Mouse (Mus musculus): ENCODE results near the gene Phospho2. TPM values are rescaled to one million over a fixed set of nuclear protein-coding genes. Genes with fewer than 3 reads are reported as not detected.
A peak's percentile ranks its signal among the peaks of the same experiment; 100 is the strongest.
"Not testable (repeated sequence)": the region's sequence is repeated elsewhere in the genome, so short reads cannot be mapped to it uniquely, and the experiment has no call there.

The Phospho2 gene
- polyA plus RNA-seq (2017; shearing (Covaris generic)): 10 to 100 TPM; 44.9 to 47.3 TPM

GRCm38 (mm10) chr2:69789429-69790069 lies at the start of gene Phospho2, which contains the start of gene Ccdc173:
TSS of gene Phospho2 (plus strand) at chr2:69789623.
TSS of gene Ccdc173 (minus strand) at chr2:69789575.
- ATAC-seq: peak; percentile 86

DNA sequence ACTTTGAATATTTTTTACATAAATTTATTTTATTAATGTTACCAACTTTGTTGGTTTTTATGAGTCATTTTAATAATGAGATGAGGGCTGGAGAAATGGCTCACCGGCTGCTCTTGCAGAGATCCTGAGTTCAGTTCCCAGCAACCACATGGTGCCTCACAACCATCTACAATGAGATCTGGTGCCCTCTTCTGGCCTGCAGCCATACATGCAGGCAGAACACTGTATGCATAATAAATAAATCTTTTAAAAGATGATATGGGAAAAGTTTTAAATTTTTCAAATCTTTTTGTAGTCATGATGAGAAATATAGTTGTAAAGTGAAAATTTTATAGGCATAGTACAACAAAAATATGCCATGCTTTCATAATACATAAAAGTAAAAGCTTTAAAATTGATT lies 44.3 kb upstream of the Phospho2 start:
- ATAC-seq: no peak

DNA sequence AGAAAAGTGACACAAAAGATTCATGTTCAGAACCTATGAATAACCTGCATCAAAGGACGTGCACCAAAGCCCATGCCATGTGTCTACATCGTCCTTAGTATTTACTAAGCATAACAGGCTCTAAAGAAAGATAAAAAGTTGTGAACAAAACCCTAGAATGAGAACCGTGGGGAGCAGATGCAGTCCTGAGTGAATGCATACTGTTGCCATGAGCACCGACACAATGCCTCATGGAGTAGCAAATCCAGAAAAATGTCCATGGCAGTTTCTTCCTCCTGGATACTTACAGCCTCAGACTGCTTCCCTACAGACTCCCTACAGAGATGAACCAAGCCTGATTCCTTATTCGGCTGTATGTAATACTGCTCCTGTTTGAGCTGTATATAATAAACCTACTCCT lies 28.4 kb upstream of the Phospho2 start:
- no peak for ATAC-seq

DNA sequence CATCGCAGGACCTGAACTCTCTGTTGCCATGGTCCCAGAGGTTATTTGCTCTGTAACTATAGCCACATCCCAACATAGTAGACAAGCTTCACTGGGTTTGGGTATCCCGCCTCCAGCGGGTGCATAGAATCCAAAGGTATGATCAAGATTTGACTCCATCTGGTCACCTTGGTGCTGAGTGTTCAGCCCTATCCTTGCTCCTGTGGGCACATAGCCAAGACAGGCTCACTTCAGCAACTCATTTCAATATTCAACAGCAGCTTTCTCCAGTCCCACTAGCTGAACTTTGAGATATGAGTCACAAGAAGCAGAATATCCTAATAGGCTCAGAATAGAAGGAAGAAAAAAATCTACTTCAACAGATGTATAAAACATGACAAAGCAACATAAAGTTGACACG lies 26.1 kb upstream of the Phospho2 start:
- no peak for ATAC-seq

- no peak for ATAC-seq
These were observed 24.7 kb upstream of the Phospho2 start for GRCm38 (mm10) chr2:69764716-69765115.

DNA sequence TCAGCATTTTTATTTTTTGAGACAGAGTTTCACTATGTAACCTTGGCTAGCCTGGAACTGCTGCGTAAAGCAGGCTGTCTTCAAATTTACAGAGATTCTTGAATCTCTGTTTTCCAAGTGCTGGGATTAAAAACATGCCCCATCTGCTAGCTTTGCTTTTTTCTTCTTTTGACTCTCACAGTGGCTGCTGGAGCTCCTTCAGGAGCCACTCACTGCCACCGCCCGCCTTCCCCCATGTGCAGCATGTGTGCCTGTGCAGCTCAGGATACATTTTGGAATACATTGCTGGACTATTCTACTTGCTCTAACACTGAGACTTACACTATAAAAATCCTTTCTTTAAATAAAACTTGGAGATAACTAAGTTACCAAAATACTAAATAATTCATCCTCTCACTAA lies 16.1 kb upstream of the Phospho2 start:
- ATAC-seq: no peak

DNA sequence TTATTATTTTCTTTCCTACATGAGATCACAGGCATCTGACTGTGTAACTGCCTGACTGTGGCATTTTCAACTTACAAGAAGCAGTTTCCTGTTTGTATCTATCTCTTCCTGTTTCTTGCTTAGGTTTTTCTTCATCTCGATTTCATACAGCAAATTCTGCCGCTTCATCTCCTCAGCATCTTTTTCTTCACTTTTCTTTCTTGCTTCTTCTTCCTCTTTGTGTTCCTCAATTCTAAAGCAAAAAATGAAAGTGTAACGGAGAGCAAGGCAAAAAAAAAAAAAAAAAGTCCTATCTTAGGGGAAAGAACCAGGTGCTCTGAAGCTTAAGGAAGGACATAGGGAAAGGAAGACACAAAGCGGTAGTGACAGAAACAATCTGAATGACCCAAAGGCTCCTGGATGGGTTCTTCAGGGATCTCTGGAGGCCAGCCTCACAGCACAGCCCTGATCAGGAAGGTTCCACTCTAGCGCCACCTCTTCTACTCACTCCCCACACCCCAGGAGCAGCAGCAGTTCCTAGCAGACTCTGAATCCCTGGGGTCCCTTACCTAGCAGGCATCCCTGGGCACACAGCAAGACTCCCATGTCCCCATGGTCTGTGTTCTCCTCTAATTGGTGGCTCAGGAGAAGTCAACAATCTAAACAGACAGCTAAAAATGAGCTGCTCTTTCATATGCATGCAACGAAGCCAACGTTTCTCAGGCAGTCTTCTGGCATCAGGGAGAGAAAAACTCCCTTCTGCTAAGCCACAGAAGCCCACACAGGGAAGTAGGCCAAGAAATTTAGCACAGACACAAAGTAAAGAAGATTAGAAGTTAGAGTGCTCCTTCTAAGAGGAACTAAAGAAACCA lies 11.2 kb upstream of the Phospho2 start:
- ATAC-seq: peak; percentile 69

DNA sequence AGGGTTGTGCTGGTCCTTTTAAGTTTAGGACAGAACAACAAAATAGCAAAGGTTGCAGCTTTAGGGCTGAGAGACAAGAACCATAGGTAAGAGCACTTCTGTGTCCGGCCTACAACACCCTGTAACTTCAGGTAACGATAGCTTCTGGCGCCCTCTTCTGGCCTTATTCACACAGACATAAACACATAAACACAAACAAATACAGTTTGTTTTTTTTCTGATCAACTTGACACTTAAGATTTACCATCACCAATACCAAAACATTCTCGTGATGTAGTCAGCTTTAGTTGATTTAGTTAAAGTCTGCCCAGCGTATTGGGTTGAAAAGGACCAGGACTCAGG lies 10.6 kb upstream of the Phospho2 start:
- ATAC-seq: peak; percentile 81

DNA sequence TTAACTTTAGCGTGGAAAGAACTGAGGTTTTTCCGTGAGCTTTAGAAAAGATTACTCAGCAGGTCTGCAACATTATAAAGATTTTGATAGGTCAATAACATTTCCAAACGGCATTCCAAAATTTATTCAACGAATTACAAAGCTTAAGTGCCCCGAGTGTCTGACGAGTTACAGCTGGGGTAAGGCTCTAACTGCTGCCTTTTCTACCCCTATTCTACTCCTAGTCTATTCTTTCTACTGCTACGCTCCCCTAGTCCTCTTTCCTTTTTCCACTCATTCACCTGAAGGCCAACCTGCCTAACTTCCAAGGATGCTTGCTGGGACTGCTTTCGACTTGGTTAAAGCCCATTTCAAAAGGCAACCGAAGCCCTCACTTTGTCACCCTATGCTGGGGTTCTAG lies 449 bp upstream of the Phospho2 start:
- no peak for ATAC-seq

DNA sequence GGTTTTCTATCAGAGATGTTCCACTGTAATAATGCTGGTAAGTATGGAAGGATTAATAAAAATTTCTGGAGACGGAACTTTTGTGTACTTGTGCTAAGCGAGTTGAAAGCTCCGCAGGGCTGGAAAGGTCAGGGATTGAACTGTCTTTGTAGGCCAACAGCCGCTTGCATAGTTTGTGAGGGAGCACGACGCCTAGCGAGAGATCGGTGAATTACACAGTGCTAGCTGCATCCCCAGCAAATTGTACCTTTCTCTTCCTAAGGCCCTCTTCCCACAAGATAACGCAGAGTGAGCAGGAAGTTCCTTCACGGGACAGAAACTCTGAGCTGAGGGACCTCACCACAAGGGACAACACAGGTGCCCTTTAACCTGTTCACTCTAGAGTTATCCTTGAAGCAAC lies 862 bp downstream of the Phospho2 start:
- peak; percentile 79 for ATAC-seq

DNA sequence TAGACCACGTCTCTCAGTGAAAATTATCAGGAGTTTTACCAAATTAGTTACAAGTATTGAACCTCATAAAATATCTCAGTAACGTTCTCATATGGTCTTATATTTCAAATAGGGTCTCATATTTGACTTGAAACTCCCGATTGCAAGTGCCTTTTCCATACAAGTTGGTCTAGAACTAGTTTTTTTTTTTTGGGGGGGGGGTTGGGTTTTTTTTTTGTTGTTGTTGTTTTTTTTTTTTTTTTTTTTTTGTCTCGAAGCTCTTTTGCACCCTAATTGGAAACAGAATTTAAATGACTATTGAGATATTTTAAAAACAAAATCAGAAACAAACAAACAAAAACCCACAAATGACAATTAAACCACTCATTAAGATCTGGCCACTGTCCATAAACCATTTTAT lies 1.3 kb downstream of the Phospho2 start:
- ATAC-seq: no peak

- ATAC-seq: peak; percentile 97
These were observed 13.5 kb downstream of the Phospho2 start for GRCm38 (mm10) chr2:69802911-69803312.

GRCm38 (mm10) chr2:69803756-69804155 lies 14.3 kb downstream of the Phospho2 start:
- ATAC-seq: no peak

DNA sequence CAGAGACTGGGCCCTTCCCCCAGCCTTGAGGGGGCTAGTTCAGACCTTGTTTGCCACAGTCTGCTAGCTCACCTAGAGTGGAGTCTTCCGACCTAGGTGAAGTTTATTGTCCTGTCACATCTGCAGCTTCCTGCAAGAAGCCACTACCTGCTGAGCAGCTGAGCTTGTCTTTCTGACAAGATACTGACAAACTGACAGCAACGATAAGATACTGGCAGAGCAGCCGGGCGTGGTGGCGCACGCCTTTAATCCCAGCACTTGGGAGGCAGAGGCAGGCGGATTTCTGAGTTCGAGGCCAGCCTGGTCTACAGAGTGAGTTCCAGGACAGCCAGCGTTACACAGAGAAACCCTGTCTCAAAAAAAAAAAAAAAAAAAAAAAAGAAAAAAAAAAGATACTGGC lies 15.2 kb downstream of the Phospho2 start:
- not testable (repeated sequence) for ATAC-seq

DNA sequence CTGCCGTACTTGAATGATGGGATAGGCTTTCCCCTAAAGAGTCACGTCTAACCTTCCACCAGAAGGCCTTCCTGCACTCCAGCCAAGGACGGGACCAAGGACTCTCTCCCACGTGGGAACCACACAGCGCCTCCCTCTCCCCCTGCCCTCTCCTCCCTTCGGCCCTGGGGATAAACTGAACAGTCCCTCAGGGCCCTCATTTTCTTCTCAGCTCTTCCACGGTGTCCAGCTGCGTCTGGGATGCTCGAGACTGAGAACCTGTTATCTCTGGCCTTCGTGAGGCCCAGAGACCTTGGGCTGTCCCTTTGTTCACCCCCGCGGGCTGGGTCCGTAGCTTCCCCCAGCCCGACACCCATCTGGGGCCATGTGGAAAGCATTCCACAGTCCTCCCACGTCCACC lies 20.7 kb downstream of the Phospho2 start:
- no peak for ATAC-seq

DNA sequence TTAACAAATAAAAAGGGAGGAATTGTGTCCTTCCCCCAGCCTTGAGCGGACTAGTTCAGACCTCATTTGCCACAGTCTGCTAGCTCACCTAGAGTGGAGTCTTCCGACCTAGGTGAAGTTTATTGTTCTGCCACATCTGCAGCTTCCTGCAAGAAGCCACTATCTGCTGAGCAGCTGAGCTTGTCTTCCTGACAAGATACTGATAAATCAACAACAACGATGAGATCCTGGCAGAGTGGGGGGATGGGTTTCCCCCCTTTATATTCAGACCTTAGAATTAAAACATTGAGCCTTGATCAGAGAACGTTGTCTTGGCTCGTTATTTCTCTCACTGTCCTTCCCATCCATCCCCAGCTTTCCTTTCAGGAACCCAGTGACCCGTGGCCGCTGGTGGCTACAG lies 21.9 kb downstream of the Phospho2 start:
- ATAC-seq: not testable (repeated sequence)

DNA sequence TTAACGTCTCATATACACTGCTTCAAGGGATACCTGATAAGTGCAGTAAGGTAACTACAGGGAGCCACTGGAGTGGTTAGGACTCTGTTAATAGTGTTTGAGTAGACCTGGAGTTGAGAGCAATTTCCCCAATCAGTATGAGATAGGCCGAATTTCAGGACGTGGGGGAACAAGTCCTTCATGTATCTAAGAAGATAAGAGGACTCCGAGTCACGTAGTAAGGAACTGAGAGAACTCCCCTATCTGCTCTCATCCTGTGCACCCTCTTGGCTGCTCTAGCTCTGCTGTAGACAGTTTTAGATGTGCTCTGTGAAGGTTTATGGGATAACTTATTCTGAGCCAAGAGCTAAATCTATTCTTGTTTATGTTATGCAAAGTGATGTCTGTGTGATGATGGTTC lies 27.2 kb downstream of the Phospho2 start:
- ATAC-seq: no peak

DNA sequence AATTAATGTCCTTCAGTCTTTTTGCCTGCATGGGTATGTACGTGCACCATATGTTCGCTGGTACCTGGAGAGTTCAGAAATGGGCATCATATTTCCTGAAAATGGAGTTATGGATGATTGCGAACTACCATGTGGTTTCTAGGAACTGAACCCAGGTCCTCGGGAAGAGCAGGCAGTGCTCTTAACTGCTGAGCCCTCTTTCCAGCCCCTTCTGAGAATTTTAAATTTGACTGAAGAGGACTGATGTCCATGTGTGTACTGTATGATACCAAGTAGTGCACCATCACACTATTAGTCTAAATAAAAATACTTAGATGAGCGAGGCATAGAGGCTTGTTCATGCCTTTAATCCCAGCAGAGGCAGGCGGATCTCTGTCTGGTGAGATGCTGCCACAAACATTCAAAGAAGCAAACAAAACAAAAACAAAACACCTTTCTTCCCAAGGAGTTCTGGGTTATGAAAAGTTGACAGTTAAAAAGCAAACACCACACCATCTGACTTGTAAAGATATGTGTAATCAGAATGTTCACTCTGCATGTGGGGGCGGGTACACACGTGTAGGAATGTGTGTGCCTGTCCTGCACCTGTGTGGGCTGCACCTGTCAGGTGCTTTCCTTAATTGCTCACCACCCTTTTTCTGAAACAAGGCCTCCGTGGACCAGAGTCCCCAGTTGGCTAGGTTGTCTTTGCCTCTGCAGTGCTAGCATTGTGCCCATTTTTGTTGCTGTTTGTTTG lies 29.1 kb downstream of the Phospho2 start:
- ATAC-seq: no peak

DNA sequence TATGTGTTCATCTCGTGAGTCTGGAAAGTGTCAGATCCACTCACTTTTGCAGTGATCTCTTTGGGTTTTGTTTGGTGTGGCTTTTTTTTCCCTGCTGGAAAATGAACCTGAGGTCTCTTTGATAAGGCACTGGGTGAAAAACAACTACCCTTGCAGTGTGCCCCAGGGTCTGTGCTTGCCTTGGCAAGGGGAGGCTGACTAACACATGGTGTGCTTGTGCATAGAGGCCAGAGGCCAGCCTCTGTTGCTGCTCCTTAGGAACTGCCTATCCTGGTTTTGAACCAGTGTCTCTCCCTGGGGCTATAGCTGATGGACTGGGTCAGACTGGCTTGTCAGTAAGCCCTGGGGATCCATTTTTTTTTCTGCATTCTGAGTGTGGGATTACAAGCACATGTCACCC lies 30.8 kb downstream of the Phospho2 start:
- no peak for ATAC-seq

- ATAC-seq: no peak
These were observed 32.3 kb downstream of the Phospho2 start, which contains the start of gene Klhl23 for GRCm38 (mm10) chr2:69821711-69822110. TSS of gene Klhl23 (plus strand) at chr2:69821944.

- ATAC-seq: no peak
These were observed 33.1 kb downstream of the Phospho2 start for GRCm38 (mm10) chr2:69822361-69823128.

DNA sequence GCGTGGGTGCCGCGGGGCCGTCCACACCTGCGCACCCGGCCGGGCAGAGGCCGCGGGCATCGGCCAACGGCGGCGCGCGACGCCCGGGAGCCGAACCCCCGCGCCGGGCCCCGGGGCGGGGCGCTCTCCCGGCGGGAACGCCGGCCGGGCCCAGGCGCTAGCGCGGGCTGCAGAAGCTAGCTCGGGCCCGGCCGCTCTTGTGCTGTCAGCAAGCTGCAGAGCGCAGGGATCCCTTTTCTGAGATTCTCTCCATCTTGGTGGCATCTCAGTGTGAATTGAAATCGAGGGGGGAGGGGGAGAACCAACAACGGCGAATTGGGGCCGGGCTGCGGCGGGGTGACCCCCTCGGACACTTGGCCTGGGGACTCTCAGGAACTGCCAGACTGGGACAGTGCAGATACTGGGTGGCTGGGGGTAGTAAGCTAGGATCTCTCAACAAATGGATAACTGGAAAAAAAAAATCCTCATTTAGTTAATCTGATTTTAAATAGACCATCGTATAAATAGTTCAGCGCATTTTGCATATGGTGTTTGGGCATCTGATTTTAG lies 33.8 kb downstream of the Phospho2 start:
- ATAC-seq: no peak

Measured in CD4-positive, CD25-positive, alpha-beta regulatory T cell, adult 4 months (primary cell).